Mouse (Mus musculus) heart, adult 10 weeks (tissue): Measurements from ENCODE around the gene Cyp17a1. TPM values are rescaled to one million over a fixed set of nuclear protein-coding genes. Genes with fewer than 3 reads are reported as not detected.

Experiments used
- polyA plus RNA-seq: library from polyadenylated mRNA; stranded (reverse); fragments of 350-450 nt; fragmentation: Illumina TruSeq; extraction: RNeasy Lipid Tissue Mini Kit (QIAGEN cat#74804); gene quantifications from one replicate; pipeline ENCODE4 v1.2.3, GENCODE M21; 2014; ENCODE audit warnings: low read depth, low replicate concordance

Gene Cyp17a1
- polyA plus RNA-seq = 0.24 TPM

GRCm38 (mm10) chr19:46672766-46673418 lies at the start of gene Cyp17a1:
Gene Cyp17a1 (minus strand): TSS chr19:46673172.

DNA sequence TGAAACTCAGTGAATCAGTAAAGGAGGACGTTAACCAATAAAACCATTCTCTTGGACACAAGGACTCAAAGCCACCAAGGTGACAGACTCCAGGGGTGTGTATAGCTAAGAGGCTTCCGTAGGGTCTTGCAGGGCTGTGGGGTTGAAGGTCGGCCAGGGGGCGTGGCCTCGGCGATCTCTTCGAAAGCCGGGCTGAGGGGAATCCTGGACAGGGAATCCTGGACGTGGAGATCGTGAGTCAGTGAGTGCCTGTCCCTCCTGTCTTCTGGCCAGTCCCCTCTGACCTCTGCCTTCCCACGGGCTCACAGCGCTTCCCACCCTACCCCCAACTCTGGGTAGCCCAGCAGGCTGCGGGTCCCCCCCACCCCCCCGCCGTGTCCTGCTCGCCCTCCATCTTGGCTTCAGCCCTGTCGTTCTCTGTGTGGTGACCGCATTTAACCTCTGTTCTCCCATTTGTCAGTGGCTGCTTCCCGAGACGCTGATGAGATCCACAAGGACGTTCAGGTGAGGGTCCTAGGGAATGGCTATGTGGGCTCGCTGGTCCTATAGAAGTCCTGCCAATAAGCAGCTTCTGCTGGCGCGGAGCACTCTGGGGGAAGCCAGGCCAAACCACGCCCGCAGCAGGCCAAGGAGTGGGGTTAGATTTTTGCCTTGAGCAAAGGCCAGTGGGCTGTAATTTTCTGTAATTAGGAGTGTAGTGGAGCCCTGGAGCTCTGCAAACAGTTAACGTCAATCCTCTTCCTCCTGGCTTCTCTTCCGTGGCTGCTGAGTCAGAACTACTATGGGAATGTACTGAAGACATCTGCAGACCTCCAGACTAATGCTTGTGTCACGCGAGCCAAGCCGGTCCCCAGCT lies 34.6 kb upstream of the Cyp17a1 start, which contains the start of gene As3mt:
As3mt (plus strand) TSS at position 163 of the 856 bp plus-strand sequence.

DNA sequence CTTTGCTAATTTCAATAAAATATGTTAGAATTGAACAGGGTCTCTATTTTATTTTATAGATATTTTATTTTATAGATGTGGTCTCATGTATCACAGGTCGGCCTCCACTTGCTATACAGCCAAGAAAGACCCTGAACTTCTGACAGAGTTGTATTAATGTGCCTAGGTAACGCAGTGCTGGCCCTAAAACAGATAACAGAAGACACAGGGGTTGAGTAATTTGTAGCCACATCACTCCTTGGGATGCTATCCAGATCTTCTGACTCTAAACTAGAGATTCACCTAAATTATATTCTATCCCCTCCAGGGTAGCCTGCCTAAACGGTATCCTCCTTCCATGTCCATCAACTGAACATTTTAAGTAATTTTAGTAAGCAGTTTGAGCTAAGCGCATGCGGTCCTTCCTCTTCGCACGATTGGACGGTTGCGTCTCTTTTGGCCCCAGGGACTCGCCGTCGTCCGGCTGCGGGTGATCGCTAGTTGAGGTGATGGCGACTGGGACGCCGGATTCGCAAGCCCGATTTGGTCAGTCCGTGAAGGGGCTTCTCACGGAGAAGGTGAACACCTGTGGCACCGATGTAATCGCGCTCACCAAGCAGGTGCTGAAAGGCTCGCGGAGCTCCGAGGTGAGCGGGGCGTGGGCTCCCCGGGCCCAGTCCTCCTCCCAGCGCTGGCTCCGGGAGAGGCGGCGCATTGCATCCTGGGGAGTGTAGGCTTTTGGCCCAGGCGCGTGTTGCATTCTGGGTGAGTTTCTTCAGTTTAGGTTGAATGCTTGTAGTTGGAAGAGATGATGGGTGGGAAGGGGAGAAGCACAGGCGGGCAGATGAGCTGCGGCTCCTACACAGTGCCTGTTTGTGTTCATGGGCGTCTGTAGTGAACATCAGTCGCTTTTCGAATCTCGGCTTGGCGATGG lies 16.7 kb upstream of the Cyp17a1 start, which contains the start of gene Borcs7:
Borcs7 (plus strand) TSS at position 447 of the 913 bp plus-strand sequence.

Other genes with a start within 250 kb of the Cyp17a1 start
- gene Trim8, start 171.5 kb downstream of the Cyp17a1 start, polyA plus RNA-seq = 17.6 TPM
- 88.9 TPM for gene Arl3, start 100.0 kb downstream of the Cyp17a1 start, polyA plus RNA-seq
- gene Sfxn2, start 99.8 kb downstream of the Cyp17a1 start, polyA plus RNA-seq = 5.6 TPM
- gene Wbp1l, start 74.1 kb downstream of the Cyp17a1 start, polyA plus RNA-seq = 45.2 TPM
- gene Borcs7, start 16.7 kb upstream of the Cyp17a1 start, polyA plus RNA-seq = 9.9 TPM
- gene As3mt, start 34.3 kb upstream of the Cyp17a1 start, polyA plus RNA-seq = 73.4 TPM
- gene Cnnm2, start 88.4 kb upstream of the Cyp17a1 start, polyA plus RNA-seq = 4.2 TPM